Mouse (Mus musculus) heart, postnatal 36 days (tissue): Measurements from ENCODE around the gene Mcemp1. TPM values are rescaled to one million over a fixed set of nuclear protein-coding genes. Genes with fewer than 3 reads are reported as not detected.

Source experiments
- DNase-seq, 2 experiments: peaks; one replicate each; pipeline ENCODE4 v3.0.0; 2021 to 2022
- intact Hi-C: fragments of 180-260 bp; cut with DNase I; formaldehyde crosslinking; loops from one replicate; pipeline ENCODE4 v1.15.1; 2025
- total RNA-seq, 2 experiments: library from RNA; stranded (reverse); gene quantifications; 2 replicates each; pipeline ENCODE4 v1.2.3; 2021

The Mcemp1 gene
- total RNA-seq, 2 experiments from 2014 or later = 0.39 to 0.46 TPM

DNA sequence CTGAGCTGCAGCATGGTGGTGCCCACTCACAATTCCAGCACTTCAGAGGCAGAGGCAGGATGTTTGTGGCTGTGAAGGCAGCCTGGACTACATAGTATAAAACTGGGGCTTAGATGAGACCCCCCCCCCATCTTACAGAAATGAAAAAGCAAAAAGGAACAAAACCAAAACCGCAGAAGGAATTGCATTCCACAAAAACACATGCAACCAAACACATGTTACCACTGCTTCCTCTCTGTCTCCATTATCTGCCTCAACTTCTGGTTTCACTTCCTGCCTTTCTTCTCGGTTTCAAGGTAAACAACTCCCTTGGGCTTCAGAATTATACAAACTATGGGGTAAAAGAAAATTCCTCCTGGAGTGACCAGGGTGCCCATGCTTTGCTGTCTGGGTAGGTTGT is 46.1 kb downstream of the Mcemp1 start:
- intact Hi-C loops = no loop called here
- DNase-seq = no peak

DNA sequence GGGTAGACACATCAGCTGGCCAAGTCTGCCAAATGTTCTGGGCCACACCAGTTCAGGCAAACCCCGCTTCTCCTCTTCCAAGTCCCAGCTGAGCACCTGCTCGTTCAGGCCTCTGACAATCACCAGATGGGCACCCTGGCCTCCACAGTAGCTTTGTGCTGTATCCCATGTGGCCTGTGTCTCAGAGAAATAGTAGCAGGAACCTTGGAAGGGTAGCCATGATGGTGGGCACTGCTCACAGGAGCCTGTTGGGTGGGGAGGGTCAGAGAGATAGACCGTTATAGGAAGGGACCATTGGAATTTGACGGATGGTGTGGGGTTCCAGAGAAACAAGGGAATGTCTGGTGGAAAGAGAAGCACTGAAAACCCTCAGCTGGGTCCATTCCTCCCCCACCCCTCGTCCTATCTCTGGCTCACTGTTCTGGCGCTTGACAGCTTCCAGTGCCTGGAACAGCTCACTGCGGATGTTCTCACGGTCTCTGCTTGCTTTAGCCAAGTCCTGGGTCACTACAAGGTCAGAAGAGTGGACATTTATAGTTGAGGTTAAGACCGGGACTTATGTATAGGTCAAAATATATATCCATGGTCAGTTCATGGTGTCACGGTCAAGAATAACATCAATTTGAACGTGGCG is 51.9 kb downstream of the Mcemp1 start:
- DNase-seq = no peak
- intact Hi-C loops = loop anchor here (5.0 kb wide), 1 partner anchor 240 kb away; no protein-coding TSS in a partner anchor

DNA sequence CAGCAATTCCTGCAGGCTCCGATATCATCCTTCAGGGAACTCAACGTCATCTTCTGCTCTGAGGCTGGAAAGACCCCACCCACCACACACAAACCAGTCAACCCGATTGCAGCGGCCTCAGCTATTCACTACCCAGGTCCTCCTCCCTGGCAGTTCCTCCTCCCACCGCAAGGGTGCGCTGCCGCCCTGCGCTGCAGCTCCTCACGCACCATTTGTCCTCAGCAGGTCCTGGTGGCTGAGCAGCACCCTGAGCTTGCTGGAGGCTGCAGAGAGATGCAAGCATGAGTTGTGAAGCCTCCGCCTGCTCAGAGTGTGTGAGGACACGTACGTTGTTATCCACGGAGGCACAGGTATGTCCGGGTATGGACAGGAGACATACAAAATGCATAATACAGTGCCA is 53.0 kb downstream of the Mcemp1 start:
- intact Hi-C loops = loop anchor here (5.0 kb wide), 1 partner anchor 239 kb away; no protein-coding TSS in a partner anchor
- peak; percentile 74 to 82 for DNase-seq

Other genes with a start within 250 kb of the Mcemp1 start
- gene Pex11g, start 198.1 kb upstream of the Mcemp1 start, total RNA-seq = 1 to 10 TPM; 3.2 to 4.1 TPM
- not detected for gene Tex45, start 194.9 kb upstream of the Mcemp1 start, total RNA-seq
- 10 to 100 TPM; 30.3 to 31.3 TPM for gene Zfp358, start 172.6 kb upstream of the Mcemp1 start, total RNA-seq
- gene Mcoln1, start 165.3 kb upstream of the Mcemp1 start, total RNA-seq = 10 to 100 TPM; 22.9 to 23.2 TPM
- 10 to 100 TPM in 1 of 2 experiments, 1 to 10 TPM in 1; 8.1 to 14.3 TPM for gene Pnpla6, start 150.4 kb upstream of the Mcemp1 start, total RNA-seq
- not detected for gene C330021F23Rik, start 97.8 kb upstream of the Mcemp1 start, total RNA-seq
- 1 to 10 TPM; 1.1 to 1.4 TPM for gene Camsap3, start 78.5 kb upstream of the Mcemp1 start, total RNA-seq
- gene Xab2, start 44.4 kb upstream of the Mcemp1 start, total RNA-seq = 10 to 100 TPM; 17.1 to 17.5 TPM
- gene Pet100, start 44.2 kb upstream of the Mcemp1 start, total RNA-seq = 10 to 100 TPM; 77.5 to 81.7 TPM
- gene Pcp2, start 40.2 kb upstream of the Mcemp1 start, total RNA-seq = not detected
- gene Stxbp2, start 34.8 kb upstream of the Mcemp1 start, total RNA-seq = 1 to 10 TPM; 4.4 to 6.4 TPM
- gene Retn, start 10.0 kb upstream of the Mcemp1 start, total RNA-seq = 1 to 10 TPM in 1 of 2 experiments, under 1 TPM in 1; 0.84 to 1.6 TPM
- 1 to 10 TPM in 1 of 2 experiments, not detected in 1; 2.5 TPM for gene Fcor, start 6.6 kb downstream of the Mcemp1 start, total RNA-seq
- 10 to 100 TPM; 17.2 to 21.0 TPM for gene Trappc5, start 10.5 kb downstream of the Mcemp1 start, total RNA-seq
- under 1 TPM; 0.33 to 0.72 TPM for gene Fcer2a, start 28.4 kb downstream of the Mcemp1 start, total RNA-seq
- under 1 TPM; 0.64 to 0.84 TPM for gene Clec4g, start 54.9 kb downstream of the Mcemp1 start, total RNA-seq
- under 1 TPM in 1 of 2 experiments, not detected in 1; 0.53 TPM for gene Cd209a, start 83.2 kb downstream of the Mcemp1 start, total RNA-seq
- not detected for gene Cd209e, start 188.6 kb downstream of the Mcemp1 start, total RNA-seq
- gene Cd209d, start 212.8 kb downstream of the Mcemp1 start, total RNA-seq = not detected